Mouse (Mus musculus): ENCODE results near the gene Gm10428.

GRCm38 (mm10) chr11:62731311-62732021, 21.4 kb upstream of the Gm10428 start, which contains the start of gene Zfp287:
- TF ChIP-seq CTCF (IDR thresholded peaks at IDR 0.05; ENCODE audit: extremely low read depth, insufficient read depth, insufficient read length, insufficient replicate concordance): no peak
- TF ChIP-seq POLR2A (IDR thresholded peaks at IDR 0.05; ENCODE audit: low read depth, low read length): no peak
